Mouse (Mus musculus): ENCODE results near the gene Arhgdig. TPM values are rescaled to one million over a fixed set of nuclear protein-coding genes. Genes with fewer than 3 reads are reported as not detected.

Gene Arhgdig
- 9.5 and 9.8 TPM in 2 replicates for polyA plus RNA-seq (2011; ENCODE audit: insufficient read depth, insufficient read length, low read depth, missing spikeins)

DNA sequence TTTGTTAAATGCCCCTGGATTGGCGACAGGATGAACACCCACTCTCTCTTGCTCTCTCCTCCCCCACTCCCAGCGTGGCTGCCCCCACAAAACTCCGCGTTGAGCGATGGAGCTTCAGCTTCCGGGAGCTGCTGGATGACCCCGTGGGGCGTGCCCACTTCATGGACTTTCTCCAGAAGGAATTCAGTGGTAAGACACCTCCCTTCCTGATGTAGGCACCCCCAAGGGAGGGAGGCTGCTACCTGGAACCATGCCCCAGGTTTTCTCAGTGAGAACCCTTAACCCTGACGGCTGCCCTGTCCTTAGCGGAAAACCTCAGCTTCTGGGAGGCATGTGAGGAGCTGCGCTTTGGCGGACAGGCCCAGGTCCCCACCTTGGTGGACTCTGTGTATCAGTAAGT lies at the start of gene Arhgdig:
Gene Arhgdig, minus strand, starts transcription at position 101 of the 400 bp plus-strand sequence.
- H3K9ac ChIP-seq (ENCODE audit: low read depth, poor library complexity, severe bottlenecking), result no peak within 1 kb of the TSS
- H3K9me3 ChIP-seq (replicated peaks; ENCODE audit: control insufficient read depth, insufficient read depth, low read length, poor library complexity, severe bottlenecking), result no peaks in the 10 kb centered on the region
- H3K36me3 ChIP-seq (ENCODE audit: control insufficient read depth, insufficient read depth, low read length, poor library complexity, severe bottlenecking), result no peaks in the 10 kb centered on the region
- H3K27ac ChIP-seq (ENCODE audit: insufficient read depth, low read length), result no peak within 1 kb of the TSS
- H3K4me1 ChIP-seq (ENCODE audit: control insufficient read depth, insufficient read depth, low read length), result peaks cover 3% of the 10 kb centered on the region
- no peaks in the 10 kb centered on the region for H3K27me3 ChIP-seq (ENCODE audit: control insufficient read depth, insufficient read depth, low read length, poor library complexity, severe bottlenecking)
- H3K4me3 ChIP-seq (ENCODE audit: low read depth, low read length), result no peak within 1 kb of the TSS
- TF ChIP-seq EP300 (IDR thresholded peaks at IDR 0.05; ENCODE audit: insufficient read depth, low read depth, low read length) (no peak), CTCF (IDR thresholded peaks at IDR 0.05; ENCODE audit: low read depth, low read length) (no peak), POLR2A (IDR thresholded peaks at IDR 0.05; ENCODE audit: insufficient read depth, low read length) (no peak)

DNA sequence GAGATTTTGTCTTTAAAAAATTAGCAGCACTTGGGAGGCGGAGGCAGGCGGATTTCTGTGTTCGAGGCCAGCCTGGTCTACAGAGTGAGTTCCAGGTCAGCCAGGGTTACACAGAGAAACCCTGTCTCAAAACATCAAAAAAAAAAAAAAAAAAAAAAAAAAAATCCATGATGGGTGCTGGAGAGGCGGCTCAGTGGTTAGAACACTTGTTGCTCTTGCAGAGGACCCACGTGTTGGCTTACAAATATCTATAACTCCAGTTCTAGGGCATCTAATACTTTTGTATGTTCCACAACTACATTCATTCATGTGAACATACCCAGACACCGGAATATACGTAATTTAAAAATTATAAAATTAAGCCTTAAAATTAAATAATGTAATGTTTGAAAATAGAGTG lies 47.7 kb upstream of the Arhgdig start:
- Histone ChIP-seq H3K4me3 (ENCODE audit: low read depth, low read length) (no peak overlapping the region), H3K27ac (ENCODE audit: insufficient read depth, low read length) (no peak overlapping the region), H3K36me3 (ENCODE audit: control insufficient read depth, insufficient read depth, low read length, poor library complexity, severe bottlenecking) (peaks cover 55% of the 10 kb centered on the region), H3K9me3 (replicated peaks; ENCODE audit: control insufficient read depth, insufficient read depth, low read length, poor library complexity, severe bottlenecking) (no peaks in the 10 kb centered on the region), H3K27me3 (ENCODE audit: control insufficient read depth, insufficient read depth, low read length, poor library complexity, severe bottlenecking) (no peaks in the 10 kb centered on the region), H3K9ac (ENCODE audit: low read depth, poor library complexity, severe bottlenecking) (no peak overlapping the region), H3K4me1 (ENCODE audit: control insufficient read depth, insufficient read depth, low read length) (no peaks in the 10 kb centered on the region)
- TF ChIP-seq POLR2A (IDR thresholded peaks at IDR 0.05; ENCODE audit: insufficient read depth, low read length) (no peak), CTCF (IDR thresholded peaks at IDR 0.05; ENCODE audit: low read depth, low read length) (no peak)

DNA sequence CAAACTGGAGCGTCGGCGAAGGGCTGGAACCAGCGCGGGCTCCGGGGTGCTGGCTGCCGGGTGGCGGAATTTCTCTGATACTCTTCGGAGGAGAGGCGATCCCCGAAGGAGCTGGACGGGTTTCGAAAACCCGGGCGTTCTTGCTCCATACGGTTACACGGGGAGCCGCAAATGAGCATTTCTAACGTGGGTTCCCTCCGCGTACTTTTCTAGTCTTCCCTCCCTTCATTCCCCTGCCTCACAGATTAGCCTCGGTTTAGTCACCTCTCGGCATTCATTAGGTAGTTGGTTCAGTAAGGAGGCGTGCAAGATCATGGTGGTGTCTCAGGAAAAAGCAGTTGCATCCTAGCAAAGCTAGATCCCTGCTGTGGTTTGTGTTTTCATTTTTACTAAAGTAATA lies 45.8 kb upstream of the Arhgdig start:
- Histone ChIP-seq H3K27me3 (ENCODE audit: control insufficient read depth, insufficient read depth, low read length, poor library complexity, severe bottlenecking) (no peaks in the 10 kb centered on the region), H3K9ac (ENCODE audit: low read depth, poor library complexity, severe bottlenecking) (peak overlapping the region; percentile 96), H3K4me1 (ENCODE audit: control insufficient read depth, insufficient read depth, low read length) (no peaks in the 10 kb centered on the region), H3K9me3 (replicated peaks; ENCODE audit: control insufficient read depth, insufficient read depth, low read length, poor library complexity, severe bottlenecking) (no peaks in the 10 kb centered on the region), H3K36me3 (ENCODE audit: control insufficient read depth, insufficient read depth, low read length, poor library complexity, severe bottlenecking) (peaks cover 37% of the 10 kb centered on the region), H3K27ac (ENCODE audit: insufficient read depth, low read length) (peak overlapping the region; percentile 67; the same call in 1 of the 2 replicates), H3K4me3 (ENCODE audit: low read depth, low read length) (peak overlapping the region; percentile 92)
- TF ChIP-seq POLR2A (IDR thresholded peaks at IDR 0.05; ENCODE audit: insufficient read depth, low read length) (no peak), CTCF (IDR thresholded peaks at IDR 0.05; ENCODE audit: low read depth, low read length) (no peak), EP300 (IDR thresholded peaks at IDR 0.05; ENCODE audit: insufficient read depth, low read depth, low read length) (no peak)

- peak within 1 kb of the TSS; percentile 86 for H3K27ac ChIP-seq (ENCODE audit: insufficient read depth, low read length)
- H3K4me3 ChIP-seq (ENCODE audit: low read depth, low read length), result peak within 1 kb of the TSS; percentile 92
- peak; percentile 95 for TF ChIP-seq POLR2A (IDR thresholded peaks at IDR 0.05; ENCODE audit: insufficient read depth, low read length)
- no peak for TF ChIP-seq CTCF (IDR thresholded peaks at IDR 0.05; ENCODE audit: low read depth, low read length)
- no peaks in the 10 kb centered on the region for H3K27me3 ChIP-seq (ENCODE audit: control insufficient read depth, insufficient read depth, low read length, poor library complexity, severe bottlenecking)
- no peaks in the 10 kb centered on the region for H3K9me3 ChIP-seq (replicated peaks; ENCODE audit: control insufficient read depth, insufficient read depth, low read length, poor library complexity, severe bottlenecking)
- H3K9ac ChIP-seq (ENCODE audit: low read depth, poor library complexity, severe bottlenecking), result peak within 1 kb of the TSS; percentile 96
- no peaks in the 10 kb centered on the region for H3K4me1 ChIP-seq (ENCODE audit: control insufficient read depth, insufficient read depth, low read length)
- H3K36me3 ChIP-seq (ENCODE audit: control insufficient read depth, insufficient read depth, low read length, poor library complexity, severe bottlenecking), result peaks cover 30% of the 10 kb centered on the region
Measured at GRCm38 (mm10) chr17:26252539-26253251, 45.1 kb upstream of the Arhgdig start, which contains the start of gene Luc7l. Luc7l (plus strand) TSS chr17:26252896.

GRCm38 (mm10) chr17:26251886-26252538 lies 44.4 kb upstream of the Arhgdig start:
- TF ChIP-seq CTCF (IDR thresholded peaks at IDR 0.05; ENCODE audit: low read depth, low read length), result no peak
- no peak for TF ChIP-seq POLR2A (IDR thresholded peaks at IDR 0.05; ENCODE audit: insufficient read depth, low read length)
- no peak for TF ChIP-seq EP300 (IDR thresholded peaks at IDR 0.05; ENCODE audit: insufficient read depth, low read depth, low read length)
- no peaks in the 10 kb centered on the region for H3K4me1 ChIP-seq (ENCODE audit: control insufficient read depth, insufficient read depth, low read length)
- H3K9me3 ChIP-seq (replicated peaks; ENCODE audit: control insufficient read depth, insufficient read depth, low read length, poor library complexity, severe bottlenecking), result no peaks in the 10 kb centered on the region
- H3K4me3 ChIP-seq (ENCODE audit: low read depth, low read length), result peak overlapping the region; percentile 92
- H3K27ac ChIP-seq (ENCODE audit: insufficient read depth, low read length), result peak overlapping the region; percentile 86
- H3K9ac ChIP-seq (ENCODE audit: low read depth, poor library complexity, severe bottlenecking), result peak overlapping the region; percentile 96
- H3K27me3 ChIP-seq (ENCODE audit: control insufficient read depth, insufficient read depth, low read length, poor library complexity, severe bottlenecking), result no peaks in the 10 kb centered on the region
- H3K36me3 ChIP-seq (ENCODE audit: control insufficient read depth, insufficient read depth, low read length, poor library complexity, severe bottlenecking), result peaks cover 23% of the 10 kb centered on the region

All from ES-Bruce4 (cell line).